Mouse (Mus musculus) heart, postnatal 0 days (tissue): ENCODE measurements around the gene Samd14. TPM values are rescaled to one million over a fixed set of nuclear protein-coding genes. Genes with fewer than 3 reads are reported as not detected.

Source experiments
- ATAC-seq: fragments of 200-750 bp; cut with Nextera tagmentation; 2 replicates; pipeline ENCODE4 v1.8.0; 2017; ENCODE audit warnings: low read depth, moderate number of reproducible peaks, moderate library complexity; ENCODE audit not compliant: insufficient read depth
- DNase-seq: peaks from one replicate; pipeline ENCODE4 v3.0.0-alpha.2; 2016; ENCODE audit warnings: low spot score
- H3K27ac ChIP-seq: fragments of 300-500 bp; sonication (generic); 2 replicates; pipeline ENCODE4 v1.5.1; 2014; ENCODE audit warnings: low read depth, mild to moderate bottlenecking
- H3K27me3 ChIP-seq: fragments of 300-500 bp; sonication (generic); 2 replicates; pipeline ENCODE4 v1.6.1; 2014; ENCODE audit warnings: low read length, mixed read lengths; ENCODE audit not compliant: control insufficient read depth, insufficient read depth
- H3K36me3 ChIP-seq: fragments of 300-500 bp; sonication (generic); replicated peaks from 2 replicates; pipeline ENCODE4 v1.6.1; 2014; ENCODE audit warnings: low read length, mixed read lengths; ENCODE audit not compliant: control insufficient read depth, insufficient read depth
- H3K4me1 ChIP-seq: fragments of 300-500 bp; sonication (generic); 2 replicates; pipeline ENCODE4 v1.6.1; 2014; ENCODE audit warnings: antibody characterized with exemption; ENCODE audit not compliant: control insufficient read depth, insufficient read depth
- H3K4me2 ChIP-seq: fragments of 300-500 bp; sonication (generic); 2 replicates; pipeline ENCODE4 v1.6.1; 2014; ENCODE audit warnings: low read depth, mild to moderate bottlenecking, low read length, moderate library complexity
- H3K4me3 ChIP-seq: fragments of 300-500 bp; sonication (generic); 2 replicates; pipeline ENCODE4 v1.5.1; 2014; ENCODE audit warnings: low read depth, low read length
- H3K9ac ChIP-seq: fragments of 300-500 bp; sonication (generic); replicated peaks from 2 replicates; pipeline ENCODE4 v1.6.1; 2014; ENCODE audit warnings: low read depth, low read length, mixed read lengths
- H3K9me3 ChIP-seq: fragments of 300-500 bp; sonication (generic); replicated peaks from 2 replicates; pipeline ENCODE4 v1.6.1; 2016; ENCODE audit warnings: low read length; ENCODE audit not compliant: control insufficient read depth
- CTCF ChIP-seq: IDR thresholded peaks from 2 replicates; pipeline ENCODE4 v1.5.1; 2016; ENCODE audit warnings: antibody characterized with exemption, control low read depth, low read depth
- EP300 ChIP-seq: IDR thresholded peaks from 2 replicates; pipeline ENCODE4 v1.6.1; 2016; ENCODE audit warnings: antibody characterized with exemption, low read depth
- WGBS: fragments of 180-500 bp; shearing (Covaris S2); extraction: QIAGEN DNeasy Blood & Tissue Kit; methylation state at CpG from one replicate; pipeline ENCODE4 v1.1.7; 2014; 5-methylcytosine and 5-hydroxymethylcytosine counted together
- polyA plus RNA-seq: library from polyadenylated mRNA; unstranded; fragments of >200 nt; fragmentation: Nextera tagmentation; extraction: Ambion mirVana; gene quantifications from 2 replicates; pipeline ENCODE4 v1.2.1, GENCODE M21; 2015
- total RNA-seq: library from RNA; depleted of rRNA; stranded (reverse); fragments of >200 nt; gene quantifications from 2 replicates; pipeline ENCODE4 v1.2.3, GENCODE M21; 2014; ENCODE audit warnings: low replicate concordance

The Samd14 gene
- total and polyA plus RNA-seq, 2 experiments from 2014 or later = 4.8 to 6.2 TPM

DNA sequence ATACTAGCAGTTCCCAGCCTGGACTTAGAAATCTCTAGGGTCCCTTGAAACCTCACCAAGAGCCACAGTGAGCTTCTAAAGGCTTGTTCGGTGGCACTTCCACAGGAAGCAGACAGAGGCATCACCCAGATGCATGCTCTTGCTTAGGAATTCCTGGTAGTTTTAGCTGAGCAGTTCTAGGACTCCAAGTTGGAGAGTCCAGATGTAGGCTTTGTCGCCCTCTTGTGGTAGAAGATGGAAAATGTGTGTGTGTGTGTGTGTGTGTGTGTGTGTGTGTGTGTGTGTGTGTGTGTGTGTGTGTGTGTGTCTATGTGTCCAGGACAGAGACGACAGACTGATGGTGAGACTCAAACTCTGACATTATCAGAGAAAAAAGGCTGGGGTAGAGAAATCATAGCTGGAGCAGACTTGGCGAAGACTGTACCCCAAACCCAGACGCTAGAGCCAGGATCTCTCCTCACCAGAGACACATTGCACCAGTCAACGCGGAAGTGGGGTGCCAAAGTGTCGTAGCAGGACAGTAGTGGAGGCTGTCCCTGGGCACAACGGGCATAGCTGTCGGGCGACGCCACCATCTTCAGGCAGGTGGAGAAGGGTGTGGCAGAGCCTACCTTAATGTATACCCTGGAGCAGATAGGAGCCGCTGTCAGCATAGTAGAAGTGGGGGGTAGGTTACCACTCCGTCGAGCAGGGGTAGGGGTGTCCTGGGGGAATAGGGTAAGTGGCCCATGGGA is 39.3 kb upstream of the Samd14 start:
- Histone ChIP-seq H3K27ac (no peak overlapping the region), H3K27me3 (no peaks in the 10 kb centered on the region), H3K9me3 (no peaks in the 10 kb centered on the region), H3K36me3 (no peaks in the 10 kb centered on the region), H3K9ac (no peak overlapping the region), H3K4me1 (0 out of 2 replicates have a peak, but pooled peaks cover 14% of the 10 kb centered on the region), H3K4me3 (no peak overlapping the region), H3K4me2 (no peak overlapping the region)
- DNase-seq (no peak), ATAC-seq (no peak)
- TF ChIP-seq EP300 (no peak), CTCF (peak; percentile 93)
- WGBS = 62% methylated on average over 15 of the region's 15 CpGs

DNA sequence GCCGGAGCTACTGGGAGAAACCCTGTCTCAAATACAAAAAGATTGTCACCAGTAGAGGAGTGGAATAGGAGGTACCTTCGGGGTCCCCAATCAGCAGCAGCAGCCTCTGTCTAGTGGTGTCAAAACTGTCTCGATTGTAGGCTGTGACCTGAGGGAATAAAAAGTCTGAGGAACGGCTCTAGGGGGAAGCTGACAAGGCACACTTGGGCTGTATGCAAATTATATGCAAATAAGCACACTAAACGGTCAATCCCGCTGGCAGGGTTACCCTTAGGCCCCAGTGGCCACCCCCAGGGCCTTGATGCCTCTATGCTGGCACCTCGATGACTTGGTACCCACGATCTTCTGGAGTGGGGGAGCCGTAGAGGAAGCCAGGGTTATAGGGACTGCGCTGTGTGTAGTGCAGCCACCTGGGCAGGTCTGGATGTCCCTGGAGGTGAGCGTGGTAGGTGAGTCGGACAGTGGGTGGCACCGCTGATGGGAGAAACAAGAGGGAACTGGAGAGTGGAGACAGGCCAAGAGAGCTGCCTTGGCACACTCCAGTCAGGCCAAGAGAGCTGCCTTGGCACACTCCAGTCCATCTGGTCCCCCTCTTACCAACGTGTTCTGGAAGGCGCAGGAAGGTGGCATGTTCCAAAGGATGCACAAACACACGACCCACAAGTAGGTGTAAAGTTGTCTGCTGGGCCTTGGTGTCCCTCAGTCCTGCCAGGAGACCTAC is 37.6 kb upstream of the Samd14 start:
- 64% methylated on average over 16 of the region's 16 CpGs for WGBS
- Histone ChIP-seq H3K4me3 (peak overlapping the region; percentile 42; the same call in 1 of the 2 replicates), H3K9ac (0 out of 2 replicates have a peak overlapping the region, but pooled peaks have one; percentile 41), H3K9me3 (no peaks in the 10 kb centered on the region), H3K4me1 (peaks cover 21% of the 10 kb centered on the region; the same call in 1 of the 2 replicates), H3K27me3 (no peaks in the 10 kb centered on the region), H3K27ac (peak overlapping the region; percentile 87; the same call in 1 of the 2 replicates), H3K36me3 (no peaks in the 10 kb centered on the region), H3K4me2 (peak overlapping the region; percentile 64)
- no peak for TF ChIP-seq EP300
- no peak for TF ChIP-seq CTCF
- no peak for ATAC-seq
- no peak for DNase-seq

DNA sequence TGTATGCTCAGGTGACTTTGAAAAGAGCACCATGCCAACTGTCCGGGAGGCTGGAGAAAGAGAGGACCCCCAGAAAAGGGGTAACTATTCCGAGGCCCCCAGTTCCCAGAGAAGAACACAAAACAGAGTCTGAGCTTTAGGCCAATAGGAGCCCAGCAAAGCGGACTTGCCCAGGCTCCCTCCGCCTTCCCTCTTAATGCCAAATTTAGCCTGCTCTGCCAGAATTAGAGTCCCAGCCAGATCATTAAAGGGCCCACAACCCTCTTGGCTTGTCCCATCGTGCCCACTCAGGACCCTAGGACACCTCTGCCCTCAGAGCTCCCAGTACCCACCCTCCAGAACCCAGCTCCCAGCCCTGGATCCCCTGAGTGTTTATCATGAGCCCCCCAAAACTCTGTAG is 36.8 kb upstream of the Samd14 start:
- peak overlapping the region; percentile 41 for H3K9ac ChIP-seq
- TF ChIP-seq EP300 (no peak), CTCF (no peak)
- peak overlapping the region; percentile 42 for H3K4me3 ChIP-seq
- H3K4me1 ChIP-seq = peaks cover 22% of the 10 kb centered on the region; the same call in 1 of the 2 replicates
- H3K27ac ChIP-seq = peak overlapping the region; percentile 87
- WGBS = 18% methylated on average over 5 of the region's 5 CpGs
- H3K9me3 ChIP-seq = no peaks in the 10 kb centered on the region
- DNase-seq (peak; percentile 48), ATAC-seq (peak; percentile 49)
- H3K36me3 ChIP-seq = no peaks in the 10 kb centered on the region
- H3K4me2 ChIP-seq = peak overlapping the region; percentile 64
- no peaks in the 10 kb centered on the region for H3K27me3 ChIP-seq

GRCm38 (mm10) chr11:94973313-94973712 is 36.4 kb upstream of the Samd14 start:
- Histone ChIP-seq H3K4me1 (peaks cover 22% of the 10 kb centered on the region; the same call in 1 of the 2 replicates), H3K27me3 (no peaks in the 10 kb centered on the region), H3K36me3 (no peaks in the 10 kb centered on the region), H3K4me3 (peak overlapping the region; percentile 42), H3K9me3 (no peaks in the 10 kb centered on the region), H3K27ac (peak overlapping the region; percentile 87), H3K4me2 (peak overlapping the region; percentile 64), H3K9ac (peak overlapping the region; percentile 41)
- ATAC-seq (peak; percentile 73), DNase-seq (peak; percentile 55)
- TF ChIP-seq EP300 = no peak
- TF ChIP-seq CTCF = no peak
- WGBS = 33% methylated on average over 4 of the region's 4 CpGs

- ATAC-seq (peak; percentile 9; the same call in 1 of the 2 replicates), DNase-seq (peak; percentile 52)
- H3K27me3 ChIP-seq = no peaks in the 10 kb centered on the region
- no peaks in the 10 kb centered on the region for H3K9me3 ChIP-seq
- TF ChIP-seq EP300 (no peak), CTCF (no peak)
- no peak overlapping the region for H3K4me2 ChIP-seq
- WGBS = 17% methylated on average over 2 of the region's 2 CpGs
- no peaks in the 10 kb centered on the region for H3K36me3 ChIP-seq
- no peak overlapping the region for H3K9ac ChIP-seq
- H3K4me3 ChIP-seq = no peak overlapping the region
- peak overlapping the region; percentile 83 for H3K27ac ChIP-seq
- peaks cover 25% of the 10 kb centered on the region; the same call in 1 of the 2 replicates for H3K4me1 ChIP-seq
Observed at GRCm38 (mm10) chr11:94974951-94975350, 34.7 kb upstream of the Samd14 start.
